Mouse (Mus musculus) right cerebral cortex, postnatal 25 days (tissue): ENCODE data around the gene Gbp6.
"Not testable (repeated sequence)": the region's sequence is repeated elsewhere in the genome, so short reads cannot be mapped to it uniquely, and the experiment has no call there.

Source experiments
- DNase-seq: peaks from one replicate; pipeline ENCODE4 v3.0.0; 2022

Gene Gbp6

DNA sequence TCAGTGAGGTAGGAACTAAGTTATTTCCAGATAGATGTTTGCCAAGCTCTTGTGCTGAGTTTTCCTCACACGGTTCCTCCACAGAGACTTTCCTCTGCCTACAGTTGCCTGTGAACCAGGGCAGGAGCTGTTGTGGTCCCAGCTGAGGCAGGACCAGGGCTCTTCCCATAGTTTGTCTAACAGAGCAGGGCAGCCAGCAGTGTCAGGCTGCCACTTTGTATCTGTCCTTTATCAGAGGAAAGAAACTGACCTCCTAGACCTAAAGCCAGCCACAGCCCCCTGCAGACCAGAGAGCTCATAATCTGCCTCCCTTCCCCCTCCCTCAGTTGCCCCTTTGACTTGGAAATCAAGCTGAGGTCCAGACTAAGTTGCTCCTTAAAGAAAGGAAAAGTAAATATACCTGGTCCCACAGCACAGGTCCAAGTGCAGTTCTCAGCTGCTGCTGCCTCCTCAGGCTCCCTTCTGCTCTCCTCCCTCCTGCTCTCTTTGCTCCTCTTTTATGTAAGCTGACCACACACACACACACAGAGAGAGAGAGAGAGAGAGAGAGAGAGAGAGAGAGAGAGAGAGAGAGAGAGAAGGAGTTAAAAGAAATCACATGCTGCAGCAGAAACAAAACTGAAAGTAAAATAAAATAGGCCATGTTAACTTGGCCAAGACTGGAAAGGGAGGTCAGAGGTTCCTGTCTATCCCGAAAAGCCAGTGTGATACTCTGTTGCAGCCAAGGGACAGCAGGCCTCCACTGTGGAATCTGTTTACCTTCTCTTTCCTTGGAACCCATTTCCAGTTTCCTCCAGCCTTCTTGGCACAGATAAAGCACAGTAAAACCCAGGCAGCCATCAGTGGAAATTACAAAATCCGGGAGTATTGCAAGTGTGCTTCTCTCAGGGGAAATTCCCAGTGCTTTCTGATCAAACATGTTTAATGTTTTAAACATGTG, at the start of gene Gbp6, which contains the start of gene Gm43302:
Gene Gbp6 (minus strand): TSS at position 473 of the 940 bp plus-strand sequence.
Gene Gm43302 (minus strand): TSS at position 470 of the 940 bp plus-strand sequence.
- DNase-seq: not testable (repeated sequence)

DNA sequence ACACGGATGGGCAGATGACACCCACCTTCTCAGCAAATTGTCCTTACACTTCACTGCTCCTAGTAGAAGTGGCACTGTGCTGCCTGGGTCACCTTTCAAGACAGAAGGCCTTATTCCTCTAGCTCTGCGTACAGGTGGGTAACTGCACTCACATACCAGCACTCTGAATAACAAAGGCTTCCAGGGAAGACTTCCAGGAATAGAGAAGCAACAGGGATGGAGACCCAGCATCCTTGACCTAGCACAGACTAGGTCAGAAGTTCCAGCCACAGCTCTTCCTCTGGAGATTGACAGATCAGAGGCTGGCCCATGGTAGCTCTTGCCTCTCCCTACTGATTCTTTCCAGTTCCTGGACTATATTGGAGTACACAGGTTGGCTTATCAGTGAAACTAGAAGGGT, 47.8 kb upstream of the Gbp6 start:
- no peak for DNase-seq

DNA sequence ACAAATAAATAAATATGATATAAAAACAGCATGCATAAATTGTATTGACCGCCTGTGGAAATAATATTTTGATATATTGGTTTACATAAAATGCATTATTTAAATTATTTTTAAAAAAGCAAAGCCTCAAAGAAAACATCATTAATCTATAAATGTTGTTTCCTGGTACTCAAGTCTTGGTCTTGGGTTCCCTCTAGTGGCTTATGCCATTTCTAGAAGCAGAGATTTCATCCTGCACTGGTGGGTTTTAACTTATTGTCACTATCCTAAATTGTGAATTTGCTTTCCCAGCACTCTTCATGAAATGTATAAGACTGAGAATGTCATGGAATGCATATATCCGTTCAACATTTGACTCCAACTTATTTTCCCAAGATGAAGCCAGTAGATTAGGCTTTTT, 29.0 kb upstream of the Gbp6 start:
- no peak for DNase-seq

DNA sequence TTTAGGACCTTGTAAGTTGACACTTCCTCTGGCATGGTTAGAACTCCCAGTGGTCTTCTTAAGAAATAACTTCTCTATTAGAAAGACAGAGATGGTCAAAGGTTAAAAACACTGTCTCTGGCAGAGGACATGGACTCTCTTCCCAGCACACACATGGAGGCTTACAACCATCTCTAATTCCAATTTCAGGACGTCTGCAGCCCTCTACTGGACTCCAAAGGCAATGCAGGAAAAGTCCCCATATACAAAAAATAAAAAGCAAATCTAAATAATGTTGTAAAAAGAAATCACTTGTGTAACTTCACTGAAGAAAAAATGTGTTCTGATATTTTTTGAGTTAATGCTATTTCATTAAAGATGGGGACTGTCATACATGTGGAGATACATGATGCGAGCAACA, 17.4 kb upstream of the Gbp6 start:
- DNase-seq: no peak

DNA sequence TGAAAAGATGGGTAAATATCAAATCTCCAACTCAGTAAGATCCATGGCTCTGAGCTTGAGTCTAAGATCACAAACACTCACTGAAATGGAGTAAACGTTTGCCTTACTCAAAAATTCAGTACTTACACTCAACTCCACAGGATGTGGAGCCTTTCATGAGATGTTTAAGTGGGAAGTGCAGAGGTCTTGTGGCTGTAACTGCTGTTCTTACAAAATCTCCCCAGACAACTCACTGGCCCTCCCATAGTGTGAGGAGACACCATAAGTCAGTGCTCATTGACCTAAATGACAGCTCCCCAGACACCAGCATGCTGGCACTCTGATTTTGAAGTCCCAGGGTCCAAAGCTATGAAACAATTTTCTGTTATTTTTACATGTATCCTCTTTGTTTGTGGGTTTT, 15.7 kb upstream of the Gbp6 start:
- not testable (repeated sequence) for DNase-seq

DNA sequence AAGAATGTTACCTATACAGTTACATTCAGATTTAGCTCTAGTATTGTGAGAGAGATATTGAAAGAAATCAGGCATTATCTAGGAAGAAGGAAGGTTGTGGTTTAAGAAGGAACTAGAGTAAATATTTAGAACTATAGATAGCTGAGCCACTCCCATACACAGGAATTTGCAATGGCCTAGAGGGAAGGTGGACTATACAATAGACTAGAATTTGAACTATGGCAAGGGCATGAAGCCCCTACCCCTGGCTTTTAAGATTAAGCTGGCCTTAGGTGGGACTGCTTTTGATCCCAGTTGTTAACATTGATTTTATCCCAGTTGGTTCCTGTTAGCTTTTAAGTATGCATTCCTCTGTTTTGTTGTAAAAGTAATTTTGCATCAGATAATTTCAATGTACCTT, 13.4 kb upstream of the Gbp6 start:
- not testable (repeated sequence) for DNase-seq

DNA sequence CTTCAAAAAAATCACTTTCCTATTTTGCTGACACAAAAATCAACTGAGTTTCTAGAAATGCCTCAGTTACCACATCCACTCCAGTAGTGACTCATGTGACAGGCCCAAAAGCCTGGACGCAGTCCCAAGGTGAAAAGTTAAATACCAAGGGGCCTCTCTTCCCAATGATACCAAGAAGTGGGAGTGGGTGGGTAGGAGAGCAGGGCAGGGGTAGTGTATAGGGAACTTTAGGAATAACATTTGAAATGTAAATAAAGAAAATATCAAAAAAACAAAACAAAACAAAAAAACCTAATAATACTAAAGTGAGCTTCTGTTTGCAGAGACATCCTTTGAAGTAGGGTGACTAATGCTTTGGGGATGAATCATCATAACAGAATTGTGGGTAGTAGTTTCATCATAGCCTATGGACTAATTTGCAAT, 12.7 kb upstream of the Gbp6 start:
- DNase-seq: no peak

DNA sequence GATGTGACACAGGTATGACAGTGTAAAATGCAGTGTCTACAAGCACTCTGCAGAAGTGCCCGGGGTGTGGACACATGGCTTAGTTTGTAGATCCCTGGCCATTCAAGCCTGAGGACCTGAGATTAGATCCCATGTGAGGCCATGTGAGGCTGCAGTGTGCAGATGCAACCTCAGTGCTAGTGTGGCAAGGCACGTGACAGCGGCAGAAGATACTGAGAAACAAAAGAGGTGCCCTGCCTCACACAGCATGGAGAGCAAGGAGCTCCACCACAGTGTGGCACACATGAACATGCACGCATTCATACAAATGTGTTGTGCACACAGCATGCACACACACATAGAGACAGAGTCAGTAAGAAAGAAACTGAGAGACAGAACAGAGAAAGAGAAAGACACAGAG, 12.2 kb upstream of the Gbp6 start:
- DNase-seq: not testable (repeated sequence)

DNA sequence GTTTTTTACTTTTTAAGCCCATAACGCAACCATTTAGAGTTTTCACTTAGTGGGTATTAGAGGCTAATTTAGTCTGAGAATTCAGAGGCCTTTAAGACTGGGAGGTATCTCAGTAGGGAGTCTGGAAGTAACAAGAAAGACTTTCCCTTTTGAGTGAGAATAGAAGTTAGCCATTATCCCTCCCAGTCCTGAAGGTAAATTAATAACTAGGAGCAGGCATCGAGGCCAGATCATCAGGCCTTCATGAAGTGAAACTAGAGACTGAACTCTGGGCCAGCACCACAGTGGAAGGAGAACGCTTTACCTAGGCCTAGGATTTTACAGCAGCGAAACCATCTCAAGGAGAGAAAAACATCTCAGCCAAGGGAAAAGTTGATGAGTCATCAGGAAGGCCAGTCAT, 8.5 kb upstream of the Gbp6 start:
- DNase-seq: no peak

DNA sequence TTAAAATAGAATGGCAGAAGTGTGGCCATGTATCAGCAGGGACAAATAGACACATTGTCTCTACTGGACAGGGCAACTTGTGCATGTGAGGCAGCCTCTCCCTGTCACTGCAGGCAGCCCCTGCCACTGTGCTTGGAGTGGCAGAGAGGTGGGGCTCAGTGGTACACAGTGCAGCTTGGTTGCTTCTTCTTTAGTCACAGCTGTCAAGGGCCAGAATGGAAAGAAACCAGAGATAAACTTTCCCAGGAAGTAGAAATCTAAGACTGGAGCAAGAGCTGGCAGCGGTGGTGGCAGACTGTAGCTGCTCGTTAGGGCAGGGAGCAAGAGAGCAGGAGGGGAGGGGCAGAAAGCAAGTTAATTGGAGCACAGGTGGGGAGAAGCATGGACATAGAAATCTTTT, 8.0 kb upstream of the Gbp6 start:
- no peak for DNase-seq

DNA sequence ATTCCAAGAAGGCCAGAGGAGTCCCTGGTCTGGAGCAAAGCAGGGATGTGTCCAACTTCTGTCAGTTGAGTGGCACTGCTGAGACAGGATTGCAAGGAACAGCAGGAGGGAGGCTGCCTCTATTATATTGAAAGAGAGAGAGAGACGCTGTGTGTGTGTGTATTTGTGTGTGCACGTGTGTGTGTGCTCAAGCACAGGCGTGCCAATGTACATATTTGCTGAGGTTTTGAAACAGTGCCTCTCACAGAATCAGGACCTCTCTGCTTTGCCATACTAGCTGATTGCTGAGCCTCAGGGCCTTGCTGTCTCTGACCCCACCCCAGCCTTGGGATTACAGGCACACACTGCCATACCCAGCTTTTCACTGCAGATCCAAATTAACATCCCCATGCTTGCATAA, 2.2 kb upstream of the Gbp6 start:
- no peak for DNase-seq

DNA sequence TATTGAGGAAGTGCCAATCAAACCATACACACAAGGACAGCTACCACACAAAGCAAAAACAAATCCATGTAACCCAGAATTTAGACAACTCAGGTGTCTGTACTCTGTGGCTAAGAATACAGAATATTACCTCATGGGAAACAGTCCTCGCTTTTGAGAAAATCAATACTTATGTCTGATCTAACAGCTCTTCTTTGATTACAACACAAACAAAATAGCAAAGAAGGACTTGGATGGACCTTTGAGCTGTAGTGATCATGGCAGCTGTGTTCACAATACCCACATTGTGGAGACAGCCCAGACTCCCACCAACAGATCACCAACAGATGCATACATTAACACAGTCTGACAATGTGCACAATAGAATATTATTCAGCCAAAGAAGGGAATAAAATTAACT, 1.0 kb downstream of the Gbp6 start:
- DNase-seq: no peak

DNA sequence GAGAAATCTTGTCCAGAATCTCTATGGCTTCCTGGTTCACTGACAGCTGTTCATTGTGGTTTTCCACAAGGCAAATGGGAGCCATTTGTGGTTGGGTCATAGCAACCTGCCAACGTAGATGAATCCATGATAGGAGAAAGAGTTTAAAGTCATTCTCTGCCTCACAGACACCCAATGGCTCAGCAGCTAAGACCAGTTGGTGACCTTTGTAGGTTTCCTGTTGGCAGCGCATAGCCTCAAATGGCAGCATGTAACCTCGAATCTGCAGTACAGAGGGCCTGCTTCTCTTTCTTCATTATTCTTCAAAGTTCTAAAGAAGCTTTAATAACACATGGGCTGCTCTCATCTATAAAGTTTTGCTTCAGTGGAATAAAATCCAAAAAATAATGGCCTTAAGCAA, 2.6 kb downstream of the Gbp6 start:
- not testable (repeated sequence) for DNase-seq

DNA sequence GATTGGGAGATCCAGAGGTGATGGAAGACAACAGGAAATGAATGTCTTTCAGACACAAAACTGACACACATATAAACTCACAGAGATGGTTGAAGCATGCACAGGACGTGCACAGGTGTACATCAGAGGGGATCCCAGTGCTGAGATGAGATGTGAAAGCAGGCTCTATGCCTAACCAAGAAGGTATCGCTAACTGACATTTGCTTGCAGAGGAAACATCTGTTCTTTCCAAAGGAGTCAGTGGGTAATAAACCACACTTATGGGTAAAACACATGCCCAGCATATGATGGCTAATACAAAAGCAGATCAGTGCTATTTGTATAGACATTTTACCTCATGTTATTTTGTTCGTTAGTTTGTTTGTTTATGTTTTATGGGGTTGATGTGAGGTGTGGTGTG, 32.8 kb downstream of the Gbp6 start:
- not testable (repeated sequence) for DNase-seq

DNA sequence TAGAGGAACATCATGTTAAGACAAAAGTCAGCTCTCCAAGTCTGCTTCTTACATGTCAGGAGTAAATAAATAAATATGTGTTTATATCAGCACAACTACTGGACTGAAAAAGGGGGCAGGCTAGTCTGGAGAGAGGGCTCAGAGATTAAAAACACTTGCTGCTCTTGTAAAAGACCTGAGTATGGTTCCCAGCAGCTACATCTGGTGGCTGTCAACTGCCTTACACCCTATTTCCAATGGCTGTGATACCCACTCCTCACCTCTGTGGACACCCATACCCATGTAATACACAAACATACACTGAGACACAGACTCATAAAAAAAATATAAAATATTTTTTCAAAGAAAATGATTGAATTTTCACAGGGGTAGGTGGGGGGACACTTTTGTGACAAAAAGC, 41.0 kb downstream of the Gbp6 start:
- no peak for DNase-seq

DNA sequence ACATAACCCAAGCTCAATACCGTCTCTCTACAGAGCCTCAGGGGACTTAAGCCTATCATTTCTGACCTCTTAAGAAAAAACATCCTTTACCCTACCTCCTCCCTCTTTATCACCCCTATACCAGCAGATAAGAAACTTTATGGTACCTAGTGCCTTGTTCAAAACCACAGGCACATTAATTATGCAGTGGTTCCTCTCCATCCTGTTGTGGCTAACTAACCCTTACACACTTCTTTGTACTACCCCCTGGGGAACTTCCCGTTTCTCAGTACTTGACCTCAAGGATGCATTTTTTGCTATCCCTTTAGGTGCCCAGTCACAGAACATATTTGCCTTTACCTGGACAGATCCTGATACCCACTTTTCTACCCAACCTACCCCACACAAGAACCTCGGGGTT, 48.8 kb downstream of the Gbp6 start:
- not testable (repeated sequence) for DNase-seq

DNA sequence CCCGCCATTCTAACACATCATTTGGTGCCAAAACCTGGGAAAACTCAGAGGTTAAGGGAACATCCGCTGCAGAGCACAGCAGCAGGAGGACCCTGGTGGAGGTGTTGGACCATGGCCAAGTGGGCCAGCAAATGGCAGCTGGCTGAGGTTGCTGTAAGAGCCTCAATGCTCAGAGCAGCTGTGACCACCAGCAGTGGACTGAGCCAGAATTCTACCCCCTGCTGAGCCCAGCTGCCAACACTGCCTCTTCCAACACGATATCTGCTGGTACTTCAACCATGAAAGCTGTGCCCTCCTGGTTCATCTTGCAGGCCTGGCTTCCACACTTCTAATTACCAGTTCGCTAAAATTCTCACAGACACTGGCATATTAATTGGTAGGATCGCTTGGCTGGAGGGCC, 52.5 kb downstream of the Gbp6 start:
- DNase-seq: not testable (repeated sequence)

DNA sequence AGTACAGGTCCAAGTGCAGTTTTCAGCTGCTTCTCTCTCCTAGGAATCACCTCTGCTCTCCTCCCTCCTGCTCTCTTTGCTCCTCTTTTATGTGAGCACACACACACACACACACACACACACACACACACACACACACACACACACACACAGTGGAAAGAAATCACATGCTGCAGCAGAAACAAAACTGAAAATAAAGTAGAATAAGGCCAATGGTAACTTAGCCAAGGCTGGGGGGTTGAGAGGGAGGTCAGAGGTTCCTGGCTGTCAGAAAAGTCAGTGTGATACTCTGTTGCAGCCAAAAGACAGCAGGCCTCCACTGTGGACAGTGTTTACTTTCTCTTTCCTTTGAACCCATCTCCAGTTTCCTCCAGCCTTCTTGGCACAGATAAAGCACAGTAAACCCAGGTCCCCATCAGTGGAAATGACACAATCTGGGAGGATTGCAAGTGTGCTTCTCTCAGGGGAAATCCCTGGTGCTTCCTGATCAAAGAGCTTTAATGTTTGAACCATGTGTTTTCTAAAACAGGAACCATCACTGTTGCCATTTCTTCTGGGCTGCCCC, 53.9 kb downstream of the Gbp6 start, which contains the start of gene Gbp10:
Gene Gbp10 (minus strand): TSS at position 51 of the 565 bp plus-strand sequence.
- not testable (repeated sequence) for DNase-seq

DNA sequence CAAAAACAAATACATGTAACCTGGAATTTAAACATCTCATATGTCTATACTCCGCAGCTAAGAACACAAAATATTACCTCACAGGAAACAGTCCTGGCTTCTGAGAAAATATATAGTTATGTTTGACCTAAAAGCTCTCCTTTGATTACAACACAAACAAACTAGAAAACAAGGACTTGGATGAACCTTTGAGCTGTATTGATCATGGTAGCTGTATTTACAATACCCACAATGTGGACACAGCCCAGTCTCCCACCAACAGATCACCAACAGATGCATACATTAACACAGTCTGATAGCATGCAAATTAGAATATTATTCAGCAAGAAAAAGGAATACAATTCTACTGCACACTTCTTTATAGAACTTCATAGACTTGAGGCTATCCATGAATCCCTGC, 55.1 kb downstream of the Gbp6 start:
- DNase-seq: not testable (repeated sequence)

DNA sequence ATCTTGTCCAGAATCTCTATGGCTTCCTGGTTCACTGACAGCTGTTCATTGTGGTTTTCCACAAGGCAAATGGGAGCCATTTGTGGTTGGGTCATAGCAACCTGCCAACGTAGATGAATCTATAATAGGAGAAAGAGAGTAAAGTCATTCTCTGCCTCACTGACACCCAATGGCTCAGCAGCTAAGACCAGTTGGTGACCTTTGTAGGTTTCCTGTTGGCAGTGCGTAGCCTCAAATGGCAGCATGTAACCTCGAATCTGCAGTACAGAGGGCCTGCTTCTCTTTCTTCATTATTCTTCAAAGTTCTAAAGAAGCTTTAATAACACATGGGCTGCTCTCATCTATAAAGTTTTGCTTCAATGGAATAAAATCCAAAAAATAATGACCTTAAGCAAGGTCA, 57.5 kb downstream of the Gbp6 start:
- not testable (repeated sequence) for DNase-seq
